Mouse (Mus musculus) small intestine, adult 2 months (tissue): ENCODE results near the gene Fmn2. TPM values are rescaled to one million over a fixed set of nuclear protein-coding genes. Genes with fewer than 3 reads are reported as not detected.

Experiments
- H3K27ac ChIP-seq: fragments of 200-500 bp; 2 replicates; pipeline ENCODE4 v1.5.1; 2012; ENCODE audit warnings: low read depth, low read length, control low read depth, inconsistent platforms; ENCODE audit not compliant: insufficient read depth
- H3K27me3 ChIP-seq: fragments of 200-500 bp; 2 replicates; pipeline ENCODE4 v1.6.1; 2012; ENCODE audit warnings: mild to moderate bottlenecking, moderate library complexity, low read length, inconsistent platforms; ENCODE audit not compliant: control insufficient read depth, insufficient read depth
- H3K36me3 ChIP-seq: fragments of 200-500 bp; 2 replicates; pipeline ENCODE4 v1.6.1; 2012; ENCODE audit warnings: mild to moderate bottlenecking, low read length, control low read depth, inconsistent platforms; ENCODE audit not compliant: control insufficient read depth, insufficient read depth
- H3K4me1 ChIP-seq: fragments of 200-500 bp; 2 replicates; pipeline ENCODE4 v1.6.1; 2012; ENCODE audit warnings: low read length, inconsistent platforms, mixed read lengths; ENCODE audit not compliant: control insufficient read depth, insufficient read depth, insufficient read length
- H3K4me3 ChIP-seq: fragments of 200-500 bp; 2 replicates; pipeline ENCODE4 v1.5.1; 2012; ENCODE audit warnings: low read depth, mild to moderate bottlenecking, control low read depth, inconsistent platforms, low read length, moderate library complexity
- CTCF ChIP-seq: fragments of 200-500 bp; IDR thresholded peaks from 2 replicates; pipeline ENCODE4 v1.5.1; 2012; ENCODE audit warnings: low read depth, mild to moderate bottlenecking, control low read depth, inconsistent platforms, low read length, moderate library complexity, mixed read lengths; ENCODE audit not compliant: insufficient replicate concordance, insufficient read length; ENCODE audit errors: extremely low read depth
- POLR2A ChIP-seq: fragments of 200-500 bp; IDR thresholded peaks from 2 replicates; pipeline ENCODE4 v1.6.1; 2012; ENCODE audit warnings: low read depth, mild to moderate bottlenecking, control low read depth, inconsistent platforms, low read length, moderate library complexity
- WGBS: fragments of 180-500 bp; shearing (Covaris S2); methylation state at CpG from one replicate; pipeline ENCODE4 v1.1.7; 2018; 5-methylcytosine and 5-hydroxymethylcytosine counted together
- polyA plus RNA-seq: library from polyadenylated mRNA; depleted of rRNA; stranded (reverse); fragments of >200 nt; gene quantifications from 2 replicates; pipeline ENCODE4 v1.2.3, GENCODE M21; 2012

Gene Fmn2
- polyA plus RNA-seq, 1 experiment, result 0.11 TPM

DNA sequence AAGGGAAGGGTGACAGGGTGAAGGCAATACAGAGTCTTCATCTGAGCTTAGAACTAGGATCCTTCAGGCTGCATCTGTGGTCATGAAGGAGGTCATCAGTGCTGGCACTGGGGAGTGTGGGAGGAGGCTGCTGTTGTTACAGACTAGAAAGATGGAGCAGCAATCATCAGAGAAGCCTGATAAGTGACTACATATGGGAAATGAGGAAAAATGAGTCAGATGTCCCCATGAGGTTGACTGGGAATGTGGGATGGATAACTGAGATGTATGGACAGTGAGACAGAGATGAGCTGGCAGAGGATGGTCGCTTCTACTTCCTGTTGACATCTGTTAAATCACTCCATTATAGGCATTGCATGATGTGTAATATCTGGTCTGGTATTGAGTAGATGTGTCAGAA is 139.3 kb downstream of the Fmn2 start:
- Histone ChIP-seq H3K27me3 (no peaks in the 10 kb centered on the region), H3K4me3 (no peak overlapping the region), H3K27ac (no peak overlapping the region), H3K36me3 (no peaks in the 10 kb centered on the region), H3K4me1 (no peaks in the 10 kb centered on the region)
- TF ChIP-seq CTCF, result no peak
- no peak for TF ChIP-seq POLR2A
- 74% methylated on average over 1 of the region's 1 CpGs for WGBS

DNA sequence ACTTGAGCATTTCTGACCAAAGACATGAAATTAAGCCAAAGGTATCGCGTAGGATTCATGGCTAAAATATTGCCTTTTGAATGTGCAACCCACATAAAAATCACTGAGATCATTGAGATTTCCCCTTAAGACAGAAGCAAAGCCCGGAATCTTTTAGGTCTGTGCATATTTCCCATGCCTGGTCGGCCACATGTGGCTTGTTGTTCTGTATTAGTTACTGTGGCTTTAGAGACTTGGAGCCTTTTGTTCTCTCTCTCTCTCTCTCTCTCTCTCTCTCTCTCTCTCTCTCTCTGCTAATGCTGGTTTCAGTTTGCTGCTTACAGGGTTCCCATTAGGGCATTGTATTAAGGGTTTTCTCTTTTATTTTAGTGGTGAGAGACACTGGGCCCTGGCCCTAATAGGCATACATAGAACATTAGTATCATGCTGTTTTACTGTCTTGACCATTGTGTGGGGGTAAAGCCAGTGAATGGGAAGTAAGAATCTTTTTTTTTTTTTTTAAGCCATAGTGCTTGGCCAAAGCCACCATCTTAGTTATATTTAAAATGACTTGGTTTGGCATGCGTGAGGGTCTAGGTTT is 141.9 kb downstream of the Fmn2 start:
- Histone ChIP-seq H3K4me3 (no peak overlapping the region), H3K4me1 (no peaks in the 10 kb centered on the region), H3K27ac (no peak overlapping the region), H3K27me3 (no peaks in the 10 kb centered on the region), H3K36me3 (no peaks in the 10 kb centered on the region)
- no peak for TF ChIP-seq POLR2A
- TF ChIP-seq CTCF, result no peak
- 89% methylated on average over 5 of the region's 5 CpGs for WGBS

DNA sequence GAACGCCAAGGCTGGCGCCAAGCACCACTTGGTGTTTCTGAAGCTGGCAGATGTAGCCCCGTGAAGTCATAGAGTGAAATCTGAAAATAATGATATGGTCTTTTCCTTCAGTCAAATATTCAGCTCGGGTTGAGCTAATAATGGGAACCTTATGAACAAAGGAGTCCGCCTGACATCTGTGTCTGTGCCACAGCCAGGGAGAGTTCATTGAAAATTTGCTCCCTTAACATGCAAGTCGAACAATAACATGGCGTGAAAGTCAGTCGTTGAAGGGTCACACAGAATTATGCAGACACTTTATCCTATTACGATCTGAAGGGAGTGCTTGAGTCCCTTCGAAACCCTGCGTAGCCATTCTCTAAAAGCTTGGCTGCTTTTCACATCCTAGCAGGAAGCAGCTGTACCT is 147.8 kb downstream of the Fmn2 start:
- 92% methylated on average over 11 of the region's 11 CpGs for WGBS
- no peaks in the 10 kb centered on the region for H3K36me3 ChIP-seq
- H3K27me3 ChIP-seq, result no peaks in the 10 kb centered on the region
- no peaks in the 10 kb centered on the region for H3K4me1 ChIP-seq
- TF ChIP-seq POLR2A, result no peak
- TF ChIP-seq CTCF, result no peak
- no peak overlapping the region for H3K27ac ChIP-seq
- H3K4me3 ChIP-seq, result no peak overlapping the region

DNA sequence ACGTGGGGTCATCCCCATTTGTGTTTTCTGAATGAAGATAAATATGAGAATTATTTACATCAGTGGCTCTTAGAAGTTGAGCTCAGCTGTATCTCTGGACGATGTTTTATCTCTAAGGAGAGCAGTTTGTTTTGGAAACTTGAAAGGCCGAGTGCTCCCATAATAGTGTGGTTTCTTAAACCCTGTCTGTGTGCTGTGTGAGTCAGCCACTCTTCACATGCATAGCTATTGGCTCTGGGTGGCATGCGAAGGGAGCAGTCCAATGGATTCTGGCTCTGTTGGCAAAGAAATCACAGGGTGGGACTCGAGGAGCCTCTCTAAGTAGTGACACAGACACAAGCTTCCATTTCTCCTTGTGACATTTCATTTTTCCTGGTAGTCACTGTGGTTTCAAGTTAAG is 152.9 kb downstream of the Fmn2 start:
- WGBS, result 44% methylated on average over 5 of the region's 5 CpGs
- TF ChIP-seq POLR2A, result no peak
- no peak for TF ChIP-seq CTCF
- H3K36me3 ChIP-seq, result no peaks in the 10 kb centered on the region
- no peak overlapping the region for H3K4me3 ChIP-seq
- no peaks in the 10 kb centered on the region for H3K4me1 ChIP-seq
- no peaks in the 10 kb centered on the region for H3K27me3 ChIP-seq
- H3K27ac ChIP-seq, result no peak overlapping the region

DNA sequence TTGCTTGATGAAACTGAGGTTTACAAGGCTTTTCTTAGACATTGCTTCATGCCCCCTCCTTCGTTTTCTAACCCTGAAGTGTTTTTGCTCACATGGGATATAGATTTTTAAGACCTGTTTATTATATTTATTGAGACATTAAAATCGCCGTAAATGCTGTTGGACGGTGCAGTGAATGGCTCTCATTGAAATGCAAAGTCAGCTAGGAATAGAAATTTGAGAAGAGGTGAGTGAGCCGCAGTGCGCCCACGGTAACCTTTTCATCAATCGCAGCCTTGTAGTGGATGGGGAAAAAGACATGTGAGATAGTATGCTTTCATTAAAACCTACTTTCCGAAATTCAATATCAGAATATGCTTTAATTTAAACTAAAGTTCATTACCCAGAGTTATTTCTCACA is 153.7 kb downstream of the Fmn2 start:
- Histone ChIP-seq H3K4me1 (no peaks in the 10 kb centered on the region), H3K36me3 (no peaks in the 10 kb centered on the region), H3K27me3 (no peaks in the 10 kb centered on the region), H3K4me3 (no peak overlapping the region), H3K27ac (no peak overlapping the region)
- TF ChIP-seq POLR2A, result no peak
- 86% methylated on average over 9 of the region's 9 CpGs for WGBS

DNA sequence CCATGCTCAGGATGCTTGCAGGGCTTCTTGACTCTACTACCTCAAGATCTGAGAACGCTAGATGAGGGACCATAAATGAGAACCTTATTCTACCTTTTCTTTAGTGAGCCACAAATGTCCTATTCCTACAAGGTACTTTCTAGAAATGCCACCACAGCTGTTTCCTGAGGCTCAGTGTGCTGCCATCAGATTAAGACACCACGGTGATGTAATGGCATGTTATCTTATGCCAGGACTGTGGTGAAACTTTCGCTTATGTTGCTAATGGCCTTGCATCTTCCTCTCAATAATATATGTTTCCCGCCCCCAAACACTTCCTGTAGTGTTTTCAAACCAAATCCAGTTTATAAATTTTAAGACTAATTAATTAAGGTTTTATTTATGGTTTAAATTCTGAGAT is 154.9 kb downstream of the Fmn2 start:
- Histone ChIP-seq H3K4me1 (no peaks in the 10 kb centered on the region), H3K27me3 (no peaks in the 10 kb centered on the region), H3K27ac (no peak overlapping the region), H3K36me3 (no peaks in the 10 kb centered on the region), H3K4me3 (no peak overlapping the region)
- TF ChIP-seq CTCF, result no peak
- TF ChIP-seq POLR2A, result no peak
- 77% methylated on average over 4 of the region's 4 CpGs for WGBS

DNA sequence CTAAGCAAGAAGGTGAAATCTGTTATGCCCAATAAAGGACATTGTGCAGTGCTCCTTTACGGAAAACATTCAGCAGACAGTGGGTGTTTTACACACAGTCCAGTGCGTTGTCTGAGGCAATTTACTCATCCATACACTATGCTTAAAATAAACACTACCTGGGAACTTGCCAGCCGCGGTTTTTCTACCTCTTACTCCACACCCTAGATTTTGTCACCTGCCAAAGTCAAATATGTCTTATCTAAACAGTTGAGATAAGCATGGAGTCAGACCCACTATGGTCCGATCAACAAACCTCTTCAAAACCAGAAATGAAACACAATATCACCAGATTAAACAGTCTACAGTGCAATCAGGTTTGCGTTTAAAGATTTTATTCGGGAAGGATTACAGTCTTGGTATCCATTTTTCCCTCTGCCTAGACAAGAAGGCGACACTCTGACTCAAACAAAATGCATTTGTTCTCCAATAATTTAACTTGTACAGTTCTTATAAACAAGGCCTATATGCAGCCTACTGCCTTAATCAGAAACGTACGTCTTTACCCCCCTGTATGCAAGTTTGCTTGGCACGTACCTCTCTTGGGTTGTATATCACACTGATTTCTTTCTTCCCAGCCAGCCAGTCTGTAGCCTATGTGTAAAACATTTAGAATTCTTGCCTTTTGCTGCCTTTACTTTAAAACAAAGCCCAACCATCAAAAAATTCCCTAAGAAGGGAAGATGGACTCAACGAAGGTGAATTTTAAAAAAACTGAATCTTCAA is 158.0 kb downstream of the Fmn2 start:
- no peaks in the 10 kb centered on the region for H3K36me3 ChIP-seq
- WGBS, result 30% methylated on average over 12 of the region's 12 CpGs
- H3K27ac ChIP-seq, result no peak overlapping the region
- H3K4me1 ChIP-seq, result no peaks in the 10 kb centered on the region
- TF ChIP-seq CTCF, result no peak
- TF ChIP-seq POLR2A, result no peak
- H3K27me3 ChIP-seq, result no peaks in the 10 kb centered on the region
- H3K4me3 ChIP-seq, result no peak overlapping the region
